Mouse (Mus musculus) testis, adult 2 months (tissue): ENCODE measurements around the gene Eva1c.

Source experiments
- CTCF ChIP-seq: fragments of 200-500 bp; IDR thresholded peaks from 2 replicates; pipeline ENCODE4 v1.5.1; 2012; ENCODE audit warnings: low read depth, mild to moderate bottlenecking, inconsistent platforms, low read length, moderate library complexity; ENCODE audit not compliant: control insufficient read depth, insufficient read depth, insufficient replicate concordance
- POLR2A ChIP-seq: fragments of 200-500 bp; IDR thresholded peaks from 2 replicates; pipeline ENCODE4 v1.6.1; 2012; ENCODE audit warnings: low read depth, mild to moderate bottlenecking, inconsistent platforms, low read length, moderate library complexity; ENCODE audit not compliant: control insufficient read depth

- TF ChIP-seq CTCF (no peak), POLR2A (no peak)
Measured at GRCm38 (mm10) chr16:90916040-90916481, 89.5 kb downstream of the Eva1c start.
